Mouse (Mus musculus) MEL (cell line): ENCODE measurements around the gene Rtn2. TPM values are rescaled to one million over a fixed set of nuclear protein-coding genes. Genes with fewer than 3 reads are reported as not detected.

Experiments
- DNase-seq: peaks from one replicate; pipeline ENCODE4 v3.0.0; 2011; ENCODE audit warnings: low read depth, low spot score
- H3K27ac ChIP-seq: 2 replicates; pipeline ENCODE4 v1.5.1; 2012; ENCODE audit warnings: low read depth, mild to moderate bottlenecking, control low read depth, low read length, moderate library complexity; ENCODE audit not compliant: control insufficient read depth
- H3K27me3 ChIP-seq, 2 experiments: fragments of 150-350 bp in 1 of 2; sonication (generic) in 1 of 2; 2 replicates each; pipeline ENCODE4 v1.6.1; 2012; ENCODE audit warnings: low read length in 2 of 2, mild to moderate bottlenecking in 2 of 2, improper control_type of control experiment in 1 of 2, moderate library complexity in 1 of 2; ENCODE audit not compliant: insufficient read depth in 2 of 2, control insufficient read depth in 1 of 2
- H3K36me3 ChIP-seq, 2 experiments: 2 replicates each; pipeline ENCODE4 v1.6.1; 2012 to 2014; ENCODE audit warnings: low read length in 2 of 2, improper control_type of control experiment in 1 of 2, inconsistent platforms in 1 of 2, mild to moderate bottlenecking in 1 of 2; ENCODE audit not compliant: insufficient read depth in 2 of 2, control insufficient read depth in 1 of 2
- H3K4me1 ChIP-seq, 2 experiments: fragments of 150-350 bp in 1 of 2; sonication (generic) in 1 of 2; 2 replicates each; pipeline ENCODE4 v1.6.1; 2012; ENCODE audit warnings: low read length in 2 of 2, improper control_type of control experiment in 1 of 2, mild to moderate bottlenecking in 1 of 2; ENCODE audit not compliant: insufficient read depth in 2 of 2, control insufficient read depth in 1 of 2
- H3K4me3 ChIP-seq, 2 experiments: fragments of 150-350 bp in 1 of 2; sonication (generic) in 1 of 2; 2 replicates each; pipeline ENCODE4 v1.5.1; 2012; ENCODE audit warnings: low read depth in 2 of 2, low read length in 2 of 2, mild to moderate bottlenecking in 2 of 2, moderate library complexity in 2 of 2, control low read depth in 1 of 2, improper control_type of control experiment in 1 of 2; ENCODE audit not compliant: control insufficient read depth in 1 of 2, insufficient read depth in 1 of 2
- H3K79me2 ChIP-seq: 2 replicates; pipeline ENCODE4 v1.6.1; 2012; ENCODE audit warnings: mild to moderate bottlenecking, low read length, moderate library complexity; ENCODE audit not compliant: control insufficient read depth, poor library complexity, insufficient read depth
- H3K9ac ChIP-seq: 2 replicates; pipeline ENCODE4 v1.6.1; 2012; ENCODE audit warnings: low read depth, mild to moderate bottlenecking, control low read depth, low read length, moderate library complexity; ENCODE audit not compliant: control insufficient read depth, poor library complexity, severe bottlenecking
- H3K9me3 ChIP-seq: fragments of 150-350 bp; sonication (generic); replicated peaks from 2 replicates; pipeline ENCODE4 v1.6.1; 2012; ENCODE audit warnings: mild to moderate bottlenecking, low read length, improper control_type of control experiment, moderate library complexity; ENCODE audit not compliant: insufficient read depth
- BHLHE40 ChIP-seq: IDR thresholded peaks from 2 replicates; pipeline ENCODE4 v1.6.1; 2012; ENCODE audit warnings: low read depth, mild to moderate bottlenecking, inconsistent platforms, low read length, improper control_type of control experiment, borderline replicate concordance
- CHD1 ChIP-seq: IDR thresholded peaks from 2 replicates; pipeline ENCODE4 v1.6.1; 2012; ENCODE audit warnings: low read depth, mild to moderate bottlenecking, inconsistent platforms, low read length, improper control_type of control experiment
- E2F4 ChIP-seq: IDR thresholded peaks from 2 replicates; pipeline ENCODE4 v1.6.1; 2011; ENCODE audit warnings: low read depth, low read length, improper control_type of control experiment, borderline replicate concordance
- ELF1 ChIP-seq: IDR thresholded peaks from 2 replicates; pipeline ENCODE4 v1.6.1; 2014; ENCODE audit warnings: low read depth, mild to moderate bottlenecking, inconsistent platforms, low read length, improper control_type of control experiment, moderate library complexity
- GABPA ChIP-seq: IDR thresholded peaks from 2 replicates; pipeline ENCODE4 v1.6.1; 2012; ENCODE audit warnings: low read depth, mild to moderate bottlenecking, inconsistent platforms, low read length, improper control_type of control experiment, moderate library complexity
- GATA1 ChIP-seq: IDR thresholded peaks from 2 replicates; pipeline ENCODE4 v1.6.1; 2011; ENCODE audit warnings: low read depth, low read length, improper control_type of control experiment
- JUND ChIP-seq: IDR thresholded peaks from 2 replicates; pipeline ENCODE4 v1.6.1; 2011; ENCODE audit warnings: low read depth, mild to moderate bottlenecking, improper control_type of control experiment, low read length
- KAT2A ChIP-seq: conservative IDR thresholded peaks from 2 replicates; pipeline ENCODE4 v1.6.1; 2012; ENCODE audit warnings: low read depth, low read length, improper control_type of control experiment, inconsistent platforms
- MAFK ChIP-seq: IDR thresholded peaks from 2 replicates; pipeline ENCODE4 v1.6.1; 2011; ENCODE audit warnings: low read depth, mild to moderate bottlenecking, low read length, improper control_type of control experiment, borderline replicate concordance
- MAX ChIP-seq: IDR thresholded peaks from 2 replicates; pipeline ENCODE4 v1.6.1; 2011; ENCODE audit warnings: low read length, improper control_type of control experiment
- MXI1 ChIP-seq: IDR thresholded peaks from 2 replicates; pipeline ENCODE4 v1.6.1; 2011; ENCODE audit warnings: mild to moderate bottlenecking, low read depth, low read length, improper control_type of control experiment
- MYB ChIP-seq: IDR thresholded peaks from 2 replicates; pipeline ENCODE4 v1.6.1; 2011; ENCODE audit warnings: mild to moderate bottlenecking, low read depth, low read length, improper control_type of control experiment
- MYC ChIP-seq: IDR thresholded peaks from 2 replicates; pipeline ENCODE4 v1.6.1; 2011; ENCODE audit warnings: low read depth, mild to moderate bottlenecking, low read length, improper control_type of control experiment, moderate library complexity
- POLR2A ChIP-seq, 2 experiments: IDR thresholded peaks; 2 replicates each; pipeline ENCODE4 v1.6.1; 2011 to 2012; ENCODE audit warnings: low read length in 2 of 2, mild to moderate bottlenecking in 2 of 2, control low read depth in 1 of 2, improper control_type of control experiment in 1 of 2, low read depth in 1 of 2, moderate library complexity in 1 of 2; ENCODE audit not compliant: control insufficient read depth in 1 of 2, insufficient read depth in 1 of 2, poor library complexity in 1 of 2
- POLR2AphosphoS2 ChIP-seq: IDR thresholded peaks from 2 replicates; pipeline ENCODE4 v1.6.1; 2011; ENCODE audit warnings: low read length, improper control_type of control experiment
- POLR2AphosphoS5 ChIP-seq: IDR thresholded peaks from 2 replicates; pipeline ENCODE4 v1.6.1; 2012; ENCODE audit warnings: low read depth, borderline replicate concordance, mild to moderate bottlenecking, inconsistent platforms, low read length, moderate library complexity, mixed read lengths
- RCOR1 ChIP-seq: IDR thresholded peaks from 2 replicates; pipeline ENCODE4 v1.6.1; 2012; ENCODE audit warnings: low read depth, mild to moderate bottlenecking, inconsistent platforms, low read length, improper control_type of control experiment
- SIN3A ChIP-seq: IDR thresholded peaks from 2 replicates; pipeline ENCODE4 v1.6.1; 2012; ENCODE audit warnings: low read length, improper control_type of control experiment, inconsistent platforms
- TCF12 ChIP-seq: IDR thresholded peaks from 2 replicates; pipeline ENCODE4 v1.6.1; 2014; ENCODE audit warnings: low read depth, mild to moderate bottlenecking, inconsistent platforms, low read length, improper control_type of control experiment, moderate library complexity
- UBTF ChIP-seq: IDR thresholded peaks from 2 replicates; pipeline ENCODE4 v1.6.1; 2012; ENCODE audit warnings: low read depth, mild to moderate bottlenecking, inconsistent platforms, low read length, improper control_type of control experiment, moderate library complexity, borderline replicate concordance; ENCODE audit not compliant: insufficient read depth
- ZC3H11A ChIP-seq: IDR thresholded peaks from 2 replicates; pipeline ENCODE4 v1.6.1; 2012; ENCODE audit warnings: low read depth, mild to moderate bottlenecking, inconsistent platforms, low read length, improper control_type of control experiment
- ZKSCAN1 ChIP-seq: IDR thresholded peaks from 2 replicates; pipeline ENCODE4 v1.6.1; 2012; ENCODE audit warnings: low read depth, mild to moderate bottlenecking, inconsistent platforms, low read length, improper control_type of control experiment, moderate library complexity
- ZMIZ1 ChIP-seq: IDR thresholded peaks from 2 replicates; pipeline ENCODE4 v1.6.1; 2012; ENCODE audit warnings: low read depth, mild to moderate bottlenecking, inconsistent platforms, low read length, improper control_type of control experiment, moderate library complexity
- ZNF384 ChIP-seq: IDR thresholded peaks from 2 replicates; pipeline ENCODE4 v1.6.1; 2012; ENCODE audit warnings: low read depth, mild to moderate bottlenecking, inconsistent platforms, low read length, improper control_type of control experiment
- polyA plus RNA-seq, 2 experiments: library from polyadenylated mRNA; stranded (reverse) in 1 of 2; unstranded in 1 of 2; fragments of >175 nt in 1 of 2; fragments of >200 nt in 1 of 2; gene quantifications; 2 replicates each; pipeline versions ENCODE4 v1.2.1 to v1.2.4; 2012; ENCODE audit warnings: low replicate concordance in 2 of 2, low read depth in 1 of 2; ENCODE audit not compliant: insufficient read length in 2 of 2, insufficient read depth in 1 of 2, missing spikeins in 1 of 2
- total RNA-seq: library from RNA; depleted of rRNA; stranded (reverse); fragments of 300-350 nt; gene quantifications from 2 replicates; pipeline ENCODE4 v1.2.3, GENCODE M21; 2012

The Rtn2 gene
- total and polyA plus RNA-seq, 3 experiments, result 0.27 to 1.4 TPM; not detected in 1

DNA sequence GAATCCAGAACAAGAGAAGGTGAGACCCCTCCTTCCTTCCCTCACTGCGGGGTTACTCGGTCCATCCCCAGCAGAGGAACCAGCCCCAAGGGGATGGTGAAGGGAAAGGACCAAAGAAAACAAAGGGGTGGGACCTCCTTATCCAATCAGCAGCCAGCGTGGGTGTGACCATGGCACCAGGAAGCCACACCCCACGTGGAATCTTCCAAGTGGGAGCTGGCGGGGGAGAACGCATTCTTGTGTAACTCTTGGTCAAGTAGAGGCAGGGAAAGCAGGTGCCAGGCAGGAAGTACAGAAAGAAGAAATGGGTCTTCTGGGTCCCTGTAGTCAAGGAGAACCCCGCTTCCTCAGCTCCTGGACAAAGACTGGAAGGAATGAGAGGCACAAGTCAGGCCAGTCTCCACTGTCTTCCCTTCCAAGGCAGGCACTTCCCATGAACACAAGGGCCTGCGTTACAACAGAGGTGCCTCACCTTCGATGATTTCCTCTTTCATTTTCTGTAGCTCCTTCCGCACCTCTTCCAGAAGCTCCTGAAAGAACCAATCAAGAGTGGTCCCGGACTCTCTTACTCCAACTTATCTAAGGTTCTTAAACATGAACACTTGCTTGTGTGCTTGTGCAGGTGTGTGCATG, 24.9 kb upstream of the Rtn2 start:
- Histone ChIP-seq H3K4me1 (no peaks in the 10 kb centered on the region), H3K36me3 (peaks cover 2 to 3% of the 10 kb centered on the region in 2 experiments; a peak in 3 of 4 replicates), H3K27me3 (no peaks in the 10 kb centered on the region), H3K9ac (no peak overlapping the region), H3K27ac (no peak overlapping the region), H3K9me3 (no peaks in the 10 kb centered on the region), H3K79me2 (no peaks in the 10 kb centered on the region), H3K4me3 (no peak overlapping the region)
- TF ChIP-seq CHD1 (peak; percentile 89), SIN3A (peak; percentile 22; the same call in 1 of the 2 replicates), MAX (no peak)
- peak; percentile 92 for DNase-seq

DNA sequence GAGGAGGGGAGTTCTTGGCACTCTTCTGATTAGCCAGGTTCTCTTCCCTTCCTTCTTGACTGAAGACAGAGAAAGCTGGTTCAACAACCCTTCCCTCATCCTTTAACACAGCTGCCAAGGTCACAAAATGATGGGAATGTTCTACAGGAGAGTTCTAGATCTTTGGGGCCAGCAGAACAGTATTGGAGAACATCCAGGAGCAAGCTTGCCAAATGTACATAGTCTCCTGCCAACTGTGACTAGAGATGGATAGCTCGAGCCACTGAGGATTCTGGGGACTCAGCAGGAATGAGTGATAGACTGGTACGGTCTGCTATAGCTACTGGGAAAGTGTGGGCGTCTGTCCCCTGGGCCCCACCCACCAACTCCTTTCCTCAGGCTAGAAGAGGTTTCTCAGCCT, 24.1 kb upstream of the Rtn2 start:
- no peak for DNase-seq
- no peak overlapping the region for H3K9ac ChIP-seq
- H3K4me3 ChIP-seq, result no peak overlapping the region

DNA sequence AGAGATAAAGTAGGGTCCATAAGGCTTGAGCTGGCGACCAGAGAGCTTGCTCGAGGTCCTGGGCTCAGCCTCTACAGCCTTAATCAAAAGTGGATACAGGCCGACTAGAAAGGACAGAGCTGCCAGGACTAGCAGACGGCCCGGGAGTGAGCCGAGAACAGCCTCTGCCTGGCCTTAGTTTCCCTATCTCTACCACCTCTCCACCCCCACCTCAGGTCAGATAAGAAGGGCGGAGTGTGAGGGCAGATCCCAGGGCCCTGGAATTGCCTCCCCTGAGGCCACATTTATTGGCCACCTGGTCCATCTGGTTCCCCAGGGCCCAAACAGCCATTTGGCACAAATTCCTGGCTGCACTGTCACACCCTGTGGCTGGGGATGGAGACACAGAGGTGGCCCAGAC, 17.3 kb upstream of the Rtn2 start:
- peaks cover 9 to 40% of the 10 kb centered on the region in 2 experiments for H3K4me1 ChIP-seq
- peaks cover 36% of the 10 kb centered on the region for H3K79me2 ChIP-seq
- peaks cover 0 to 29% of the 10 kb centered on the region in 2 experiments; a peak in 3 of 4 replicates for H3K36me3 ChIP-seq
- DNase-seq, result peak; percentile 65
- peak overlapping the region; percentile 55 for H3K9ac ChIP-seq
- peak overlapping the region; percentile 27 to 37 for H3K4me3 ChIP-seq
- no peaks in the 10 kb centered on the region for H3K27me3 ChIP-seq
- H3K27ac ChIP-seq, result peak overlapping the region; percentile 95
- H3K9me3 ChIP-seq, result no peaks in the 10 kb centered on the region
- TF ChIP-seq ZNF384 (no peak), ELF1 (no peak), MYC (no peak; the same call in 1 of the 2 replicates), UBTF (no peak), E2F4 (no peak), RCOR1 (peak; percentile 64), MAX (0 out of 2 replicates have a peak, but pooled peaks have one; percentile 12), POLR2A (IDR thresholded peaks at IDR 0.05; ENCODE audit: control insufficient read depth in 1 of 2, insufficient read depth in 1 of 2, low read depth in 1 of 2, low read length in 2 of 2, poor library complexity in 1 of 2) (peak in 1 of 2 experiments; percentile 41; a peak in 2 of 4 replicates), GABPA (no peak), ZKSCAN1 (no peak), JUND (no peak), POLR2AphosphoS5 (no peak), SIN3A (no peak; the same call in 1 of the 2 replicates), TCF12 (peak; percentile 67), MYB (no peak), ZMIZ1 (0 out of 2 replicates have a peak, but pooled peaks have one; percentile 22), MXI1 (0 out of 2 replicates have a peak, but pooled peaks have one; percentile 9), GATA1 (peak; percentile 78), BHLHE40 (no peak), POLR2AphosphoS2 (peak; percentile 33; the same call in 1 of the 2 replicates), MAFK (no peak)

More for the DNA sequence above, 24.1 kb upstream of the Rtn2 start:
- TF ChIP-seq MYB, result no peak
- TF ChIP-seq KAT2A, result no peak
- no peak for TF ChIP-seq ZNF384
- no peak for TF ChIP-seq MXI1
- no peak for TF ChIP-seq ZC3H11A
- TF ChIP-seq GABPA, result no peak
- no peak for TF ChIP-seq MYC
- H3K27ac ChIP-seq, result no peak overlapping the region
- H3K27me3 ChIP-seq, result no peaks in the 10 kb centered on the region
- no peaks in the 10 kb centered on the region for H3K4me1 ChIP-seq
- H3K36me3 ChIP-seq, result peaks cover 2 to 3% of the 10 kb centered on the region in 2 experiments; a peak in 3 of 4 replicates
- H3K79me2 ChIP-seq, result no peaks in the 10 kb centered on the region
- H3K9me3 ChIP-seq, result no peaks in the 10 kb centered on the region
